ENCODE assay signal across 8 mouse cellular contexts in genomic region chr2:34372305-34373301, GRCm38 (mm10). TPM values are rescaled to one million over a fixed set of nuclear protein-coding genes. Genes with fewer than 3 reads are reported as not detected.
DNase-seq lines count a peak whose midpoint lies in the region; ATAC-seq and TF ChIP-seq lines count a peak whose summit lies in the region.

TSS of gene Pbx3 (minus strand) at chr2:34373142.

- TF ChIP-seq CTCF in bone marrow, adult 2 months (IDR thresholded peaks at IDR 0.05; ENCODE audit: control insufficient read depth, insufficient read depth, low read length), result no peak

- peak; percentile 94 for ATAC-seq in embryonic facial prominence, embryonic 15.5 days (ENCODE audit: insufficient number of reproducible peaks, low FRiP score, low TSS enrichment, low read depth)
- ATAC-seq in kidney, embryonic 15.5 days (replicated peaks; ENCODE audit: low FRiP score), result peak; percentile 95
- peak; percentile 89 for ATAC-seq in monocyte, adult 5-6 weeks (replicated peaks; ENCODE audit: insufficient number of reproducible peaks, low FRiP score, low TSS enrichment, poor library complexity, severe bottlenecking)

- H3K9me3 ChIP-seq in embryonic facial prominence, embryonic 15.5 days (replicated peaks), result no peaks in the 10 kb centered on the region
- no peaks in the 10 kb centered on the region for H3K9me3 ChIP-seq in heart, embryonic 10.5 days
- H3K9me3 ChIP-seq in kidney, embryonic 15.5 days (replicated peaks), result no peaks in the 10 kb centered on the region

- peak within 1 kb of the TSS; percentile 73 for H3K9ac ChIP-seq in embryonic facial prominence, embryonic 15.5 days
- H3K9ac ChIP-seq in kidney, embryonic 15.5 days, result peak within 1 kb of the TSS; percentile 91

- peak within 1 kb of the TSS; percentile 96 for H3K4me2 ChIP-seq in embryonic facial prominence, embryonic 15.5 days (replicated peaks)
- H3K4me2 ChIP-seq in kidney, embryonic 15.5 days, result peak within 1 kb of the TSS; percentile 81

- WGBS in bone marrow, adult 2 months, result 4% methylated on average over 87 of the region's 102 CpGs
- whole genome bisulfite sequencing in embryonic facial prominence, embryonic 15.5 days, result under 1% methylated on average over 85 of the region's 102 CpGs
- WGBS in heart, embryonic 10.5 days, result under 1% methylated on average over 76 of the region's 102 CpGs
- WGBS in kidney, embryonic 15.5 days, result 1% methylated on average over 44 of the region's 102 CpGs

- no peaks in the 10 kb centered on the region for H3K4me1 ChIP-seq in bone marrow, adult 2 months (ENCODE audit: control insufficient read depth, insufficient read depth, low read length)
- H3K4me1 ChIP-seq in embryonic facial prominence, embryonic 15.5 days, result peaks cover 26% of the 10 kb centered on the region
- peaks cover 20% of the 10 kb centered on the region for H3K4me1 ChIP-seq in heart, embryonic 10.5 days
- peaks cover 26% of the 10 kb centered on the region for H3K4me1 ChIP-seq in kidney, embryonic 15.5 days

- peak within 1 kb of the TSS; percentile 66 for H3K4me3 ChIP-seq in bone marrow, adult 2 months (replicated peaks; ENCODE audit: control insufficient read depth, low read depth, low read length)
- peak within 1 kb of the TSS; percentile 85 for H3K4me3 ChIP-seq in embryonic facial prominence, embryonic 15.5 days (replicated peaks)
- H3K4me3 ChIP-seq in heart, embryonic 10.5 days, result peak within 1 kb of the TSS; percentile 93
- H3K4me3 ChIP-seq in kidney, embryonic 15.5 days (replicated peaks), result peak within 1 kb of the TSS; percentile 79

- peak; percentile 90 for DNase-seq in 416B (ENCODE audit: low read depth)
- peak; percentile 98 for DNase-seq in heart, embryonic 10.5 days (ENCODE audit: low spot score)
- DNase-seq in liver, result peak; percentile 99
- peak; percentile 99 for DNase-seq in spleen, postnatal 4 days (ENCODE audit: low spot score in 2 of 2)

- peak; percentile 92 for TF ChIP-seq POLR2A in bone marrow, adult 2 months (IDR thresholded peaks at IDR 0.05; ENCODE audit: borderline replicate concordance, control insufficient read depth, low read depth, low read length)

- H3K36me3 ChIP-seq in embryonic facial prominence, embryonic 15.5 days, result no peaks in the 10 kb centered on the region
- no peaks in the 10 kb centered on the region for H3K36me3 ChIP-seq in heart, embryonic 10.5 days
- H3K36me3 ChIP-seq in kidney, embryonic 15.5 days, result no peaks in the 10 kb centered on the region

- H3K27ac ChIP-seq in bone marrow, adult 2 months (ENCODE audit: control insufficient read depth, insufficient read depth, low read depth, low read length, poor library complexity), result peak within 1 kb of the TSS; percentile 92
- H3K27ac ChIP-seq in embryonic facial prominence, embryonic 15.5 days (replicated peaks), result peak within 1 kb of the TSS; percentile 95
- H3K27ac ChIP-seq in heart, embryonic 10.5 days, result peak within 1 kb of the TSS; percentile 99
- H3K27ac ChIP-seq in kidney, embryonic 15.5 days, result peak within 1 kb of the TSS; percentile 98

- no peaks in the 10 kb centered on the region for H3K27me3 ChIP-seq in embryonic facial prominence, embryonic 15.5 days
- H3K27me3 ChIP-seq in heart, embryonic 10.5 days (ENCODE audit: insufficient read depth, poor library complexity, severe bottlenecking), result no peaks in the 10 kb centered on the region
- H3K27me3 ChIP-seq in kidney, embryonic 15.5 days, result no peaks in the 10 kb centered on the region

RNA-seq across cellular contexts. Expression of gene Pbx3, which starts in this region (rescaled TPM):
- polyA plus RNA-seq in bone marrow, adult 2 months (2011; ENCODE audit: insufficient read depth, insufficient read length, low replicate concordance, missing spikeins), result 3.6 and 9.5 TPM in 2 replicates
- 21.1 and 21.6 TPM in 2 replicates for polyA plus RNA-seq in embryonic facial prominence, embryonic 15.5 days (2015; fragmentation: Nextera tagmentation; extraction: Ambion mirVana)
- polyA plus RNA-seq in heart, embryonic 10.5 days (2016; fragmentation: Nextera tagmentation; extraction: Ambion mirVana), result 26.8 and 33.3 TPM in 2 replicates
- polyA plus RNA-seq in kidney, embryonic 15.5 days (2015; fragmentation: Nextera tagmentation; extraction: Ambion mirVana), result 26.2 and 26.6 TPM in 2 replicates
- 15.3 to 27.0 TPM (median 24.6 TPM) in 3 replicates for total RNA-seq in monocyte, adult 5-6 weeks (2017)

Comparison
In these comparisons a context has a peak if more than half of its experiments do, and no peak if none do; other contexts are left out.
1. Peak in every context shown above with its lines: DNase-seq, ATAC-seq, H3K4me3 ChIP-seq and H3K27ac ChIP-seq.